Mouse (Mus musculus): ENCODE results near the gene Cadps. TPM values are rescaled to one million over a fixed set of nuclear protein-coding genes. Genes with fewer than 3 reads are reported as not detected.

Gene Cadps
- polyA plus RNA-seq, 1 experiment from 2014 or later, result 0.62 TPM

DNA sequence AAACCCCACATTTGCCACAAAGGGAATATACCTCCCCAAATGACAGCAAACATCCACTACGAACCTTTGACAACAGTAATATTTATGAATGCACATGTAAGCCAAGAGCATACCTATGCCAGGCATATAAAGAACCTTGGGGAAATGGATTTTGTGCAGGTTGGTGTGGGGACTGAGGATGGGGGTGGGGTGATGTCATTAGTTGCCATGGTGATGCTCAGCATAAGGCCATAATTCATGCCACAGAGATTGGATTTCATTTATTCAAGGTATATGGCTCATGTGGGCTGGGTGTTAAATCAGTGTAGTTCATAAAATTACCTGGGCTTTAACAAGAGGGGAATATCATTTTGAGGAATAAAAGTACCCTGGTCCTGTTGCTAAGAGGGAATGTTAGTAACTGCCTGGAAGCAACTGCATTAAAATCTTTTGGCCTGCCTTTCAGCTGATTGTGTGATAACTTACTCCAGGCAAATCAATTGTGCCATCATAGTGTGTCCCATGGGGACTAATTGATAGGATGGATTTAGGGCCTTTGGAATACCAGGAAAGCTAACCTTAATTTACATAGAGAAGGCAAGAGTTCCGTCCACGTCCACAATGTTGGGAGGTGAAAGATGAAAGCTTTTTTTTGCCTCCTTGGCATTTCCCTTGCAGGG is 263.2 kb downstream of the Cadps start:
- Histone ChIP-seq H3K4me3 (ENCODE audit: low read depth, low read length) (no peak overlapping the region), H3K4me1 (replicated peaks; ENCODE audit: control insufficient read depth, insufficient read depth, low read length) (no peaks in the 10 kb centered on the region), H3K4me2 (no peak overlapping the region), H3K27me3 (replicated peaks; ENCODE audit: control insufficient read depth, insufficient read depth, low read length) (no peaks in the 10 kb centered on the region), H3K27ac (ENCODE audit: low read depth, low read length) (no peak overlapping the region), H3K9ac (ENCODE audit: low read depth, low read length) (no peak overlapping the region), H3K9me3 (ENCODE audit: control insufficient read depth, low read length) (no peaks in the 10 kb centered on the region), H3K36me3 (ENCODE audit: control insufficient read depth, insufficient read depth, low read length) (no peaks in the 10 kb centered on the region)
- ATAC-seq (replicated peaks; ENCODE audit: low FRiP score) (no peak), DNase-seq (ENCODE audit: low spot score) (no peak)
- WGBS, result 77% methylated on average over 3 of the region's 3 CpGs

DNA sequence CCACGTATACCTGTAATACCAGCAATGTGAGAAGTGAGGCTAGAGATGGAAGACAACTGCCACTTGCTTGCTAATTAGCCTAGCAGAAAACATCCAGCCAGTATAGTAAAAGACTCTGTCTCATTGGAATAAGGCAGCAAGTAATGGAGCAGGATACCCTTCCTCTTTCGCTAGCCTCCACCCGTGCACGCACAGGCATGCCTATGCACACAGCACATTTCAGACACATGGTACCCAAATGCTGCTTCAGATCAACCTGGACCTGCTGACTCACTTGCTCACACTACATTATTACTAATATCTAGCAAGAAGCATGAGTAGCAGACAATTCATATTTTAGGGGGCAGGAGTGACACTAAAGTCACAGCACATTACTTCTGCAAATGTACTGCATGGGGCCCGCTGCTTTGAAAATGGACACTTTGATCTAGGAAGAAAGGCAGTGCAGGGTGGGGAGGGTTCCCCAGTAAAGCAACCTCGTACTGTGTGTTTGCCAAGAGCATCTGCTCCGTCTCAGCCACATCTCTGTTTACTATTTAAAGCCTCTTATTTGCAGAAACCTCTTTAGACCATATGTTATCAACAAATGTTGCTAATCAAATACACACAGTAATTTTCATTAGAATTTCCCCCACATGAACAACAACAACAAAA is 263.8 kb downstream of the Cadps start:
- DNase-seq (ENCODE audit: low spot score), result no peak
- WGBS, result 75% methylated on average over 7 of the region's 7 CpGs
- ATAC-seq (replicated peaks; ENCODE audit: low FRiP score), result no peak
- H3K9me3 ChIP-seq (ENCODE audit: control insufficient read depth, low read length), result no peaks in the 10 kb centered on the region
- no peaks in the 10 kb centered on the region for H3K36me3 ChIP-seq (ENCODE audit: control insufficient read depth, insufficient read depth, low read length)
- H3K4me1 ChIP-seq (replicated peaks; ENCODE audit: control insufficient read depth, insufficient read depth, low read length), result no peaks in the 10 kb centered on the region
- H3K9ac ChIP-seq (ENCODE audit: low read depth, low read length), result no peak overlapping the region
- H3K27me3 ChIP-seq (replicated peaks; ENCODE audit: control insufficient read depth, insufficient read depth, low read length), result no peaks in the 10 kb centered on the region
- H3K27ac ChIP-seq (ENCODE audit: low read depth, low read length), result no peak overlapping the region
- no peak overlapping the region for H3K4me3 ChIP-seq (ENCODE audit: low read depth, low read length)
- H3K4me2 ChIP-seq, result no peak overlapping the region

DNA sequence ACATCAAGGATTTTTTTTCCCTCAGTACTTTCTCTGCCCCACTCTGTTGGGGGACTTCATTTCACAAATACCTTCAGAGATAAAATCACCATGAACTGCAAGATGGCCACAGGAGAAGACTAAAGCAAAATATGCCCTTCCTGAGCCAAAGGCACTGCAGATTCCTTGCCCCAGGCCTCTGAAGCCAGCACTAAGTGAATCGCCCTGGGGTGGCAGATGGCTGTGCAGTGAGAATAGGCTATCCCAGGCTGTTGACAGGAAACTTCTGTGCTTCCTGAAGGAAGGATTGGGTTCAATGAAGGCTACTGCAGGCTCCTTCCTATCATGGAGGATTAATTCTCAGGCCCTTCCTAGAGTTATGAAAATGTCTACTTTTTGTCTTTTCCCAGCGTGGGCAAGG is 268.4 kb downstream of the Cadps start:
- WGBS, result 57% methylated on average over 2 of the region's 2 CpGs
- Histone ChIP-seq H3K4me2 (no peak overlapping the region), H3K9me3 (ENCODE audit: control insufficient read depth, low read length) (no peaks in the 10 kb centered on the region), H3K4me3 (ENCODE audit: low read depth, low read length) (no peak overlapping the region), H3K36me3 (ENCODE audit: control insufficient read depth, insufficient read depth, low read length) (no peaks in the 10 kb centered on the region), H3K9ac (ENCODE audit: low read depth, low read length) (no peak overlapping the region), H3K4me1 (replicated peaks; ENCODE audit: control insufficient read depth, insufficient read depth, low read length) (no peaks in the 10 kb centered on the region), H3K27ac (ENCODE audit: low read depth, low read length) (no peak overlapping the region), H3K27me3 (replicated peaks; ENCODE audit: control insufficient read depth, insufficient read depth, low read length) (no peaks in the 10 kb centered on the region)
- ATAC-seq (replicated peaks; ENCODE audit: low FRiP score), result no peak
- no peak for DNase-seq (ENCODE audit: low spot score)

DNA sequence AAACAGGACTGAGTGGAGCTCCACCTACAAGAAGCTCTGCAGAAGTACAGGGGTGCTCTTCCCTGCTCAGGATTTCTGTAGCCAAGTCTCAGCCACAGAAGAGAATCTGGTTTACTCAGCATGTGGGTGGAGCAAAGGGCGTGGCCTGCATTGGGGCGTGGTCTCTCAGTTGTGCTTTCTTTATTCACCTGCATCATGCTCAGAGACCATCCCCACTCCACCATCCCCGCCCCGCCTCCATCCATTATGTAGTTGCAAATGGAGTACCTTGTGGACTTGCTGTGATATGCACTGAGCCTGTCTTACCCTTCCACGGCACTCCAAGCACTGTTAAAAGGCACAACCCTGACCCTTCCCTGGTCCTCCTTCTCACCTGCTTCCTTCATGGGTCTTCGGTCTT is 271.5 kb downstream of the Cadps start:
- no peaks in the 10 kb centered on the region for H3K9me3 ChIP-seq (ENCODE audit: control insufficient read depth, low read length)
- no peaks in the 10 kb centered on the region for H3K27me3 ChIP-seq (replicated peaks; ENCODE audit: control insufficient read depth, insufficient read depth, low read length)
- 45% methylated on average over 6 of the region's 6 CpGs for WGBS
- ATAC-seq (replicated peaks; ENCODE audit: low FRiP score) (no peak), DNase-seq (ENCODE audit: low spot score) (no peak)
- no peak overlapping the region for H3K4me3 ChIP-seq (ENCODE audit: low read depth, low read length)
- H3K4me1 ChIP-seq (replicated peaks; ENCODE audit: control insufficient read depth, insufficient read depth, low read length), result no peaks in the 10 kb centered on the region
- no peak overlapping the region for H3K4me2 ChIP-seq
- no peak overlapping the region for H3K27ac ChIP-seq (ENCODE audit: low read depth, low read length)
- H3K36me3 ChIP-seq (ENCODE audit: control insufficient read depth, insufficient read depth, low read length), result no peaks in the 10 kb centered on the region
- H3K9ac ChIP-seq (ENCODE audit: low read depth, low read length), result no peak overlapping the region

DNA sequence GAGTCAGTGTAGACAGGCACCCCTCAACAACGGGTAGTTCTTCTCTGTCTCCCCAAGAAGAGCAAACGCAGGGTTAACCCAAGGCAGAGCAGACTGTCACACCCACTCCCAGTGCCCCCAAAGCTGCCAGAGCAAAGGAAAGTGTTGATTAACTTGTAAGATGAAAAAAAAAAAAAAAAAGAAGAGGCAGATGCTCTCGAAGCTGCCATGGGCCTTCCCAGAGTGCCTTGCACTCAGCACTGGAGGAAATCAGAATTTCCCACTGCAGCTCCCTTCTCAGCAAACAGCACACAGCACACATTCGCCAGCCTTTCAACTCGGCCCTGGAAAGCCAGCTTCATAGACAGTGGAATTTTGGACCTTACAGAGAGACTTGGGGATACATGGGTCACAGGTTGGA is 271.9 kb downstream of the Cadps start:
- Histone ChIP-seq H3K4me1 (replicated peaks; ENCODE audit: control insufficient read depth, insufficient read depth, low read length) (no peaks in the 10 kb centered on the region), H3K27ac (ENCODE audit: low read depth, low read length) (no peak overlapping the region), H3K4me2 (no peak overlapping the region), H3K4me3 (ENCODE audit: low read depth, low read length) (no peak overlapping the region), H3K27me3 (replicated peaks; ENCODE audit: control insufficient read depth, insufficient read depth, low read length) (no peaks in the 10 kb centered on the region), H3K36me3 (ENCODE audit: control insufficient read depth, insufficient read depth, low read length) (no peaks in the 10 kb centered on the region), H3K9ac (ENCODE audit: low read depth, low read length) (no peak overlapping the region), H3K9me3 (ENCODE audit: control insufficient read depth, low read length) (no peaks in the 10 kb centered on the region)
- ATAC-seq (replicated peaks; ENCODE audit: low FRiP score), result no peak
- DNase-seq (ENCODE audit: low spot score), result no peak
- WGBS, result 45% methylated on average over 5 of the region's 5 CpGs

DNA sequence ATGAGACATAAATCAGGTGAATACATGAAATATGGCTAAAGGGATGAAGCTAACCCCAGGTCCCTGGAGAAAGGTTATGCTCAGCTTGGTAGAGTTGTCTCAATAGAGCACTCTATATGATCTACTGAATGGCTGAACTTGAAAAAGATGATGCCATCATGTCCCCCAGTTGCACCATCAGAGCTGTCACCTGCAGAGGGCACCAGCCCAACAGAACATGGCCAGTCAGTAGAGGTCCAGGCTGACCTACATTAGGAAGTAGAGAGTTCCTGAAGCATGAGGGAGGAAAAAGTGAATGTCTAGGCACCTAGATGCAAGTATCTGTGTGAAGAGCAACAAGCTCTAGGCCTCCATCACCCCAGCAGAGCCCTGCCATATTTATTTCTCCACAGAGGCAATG is 273.6 kb downstream of the Cadps start:
- no peak for ATAC-seq (replicated peaks; ENCODE audit: low FRiP score)

GRCm38 (mm10) chr14:12547496-12547895 is 275.4 kb downstream of the Cadps start:
- H3K27me3 ChIP-seq (replicated peaks; ENCODE audit: control insufficient read depth, insufficient read depth, low read length), result no peaks in the 10 kb centered on the region
- H3K36me3 ChIP-seq (ENCODE audit: control insufficient read depth, insufficient read depth, low read length), result no peaks in the 10 kb centered on the region
- DNase-seq (ENCODE audit: low spot score) (no peak), ATAC-seq (replicated peaks; ENCODE audit: low FRiP score) (no peak)
- 94% methylated on average over 4 of the region's 4 CpGs for WGBS
- no peak overlapping the region for H3K4me2 ChIP-seq
- no peaks in the 10 kb centered on the region for H3K9me3 ChIP-seq (ENCODE audit: control insufficient read depth, low read length)
- no peak overlapping the region for H3K9ac ChIP-seq (ENCODE audit: low read depth, low read length)
- no peaks in the 10 kb centered on the region for H3K4me1 ChIP-seq (replicated peaks; ENCODE audit: control insufficient read depth, insufficient read depth, low read length)
- no peak overlapping the region for H3K4me3 ChIP-seq (ENCODE audit: low read depth, low read length)
- H3K27ac ChIP-seq (ENCODE audit: low read depth, low read length), result no peak overlapping the region

More for the DNA sequence above, 273.6 kb downstream of the Cadps start:
- DNase-seq (ENCODE audit: low spot score), result no peak
- H3K4me2 ChIP-seq, result no peak overlapping the region
- H3K4me1 ChIP-seq (replicated peaks; ENCODE audit: control insufficient read depth, insufficient read depth, low read length), result no peaks in the 10 kb centered on the region
- H3K9me3 ChIP-seq (ENCODE audit: control insufficient read depth, low read length), result no peaks in the 10 kb centered on the region
- H3K27ac ChIP-seq (ENCODE audit: low read depth, low read length), result no peak overlapping the region
- H3K4me3 ChIP-seq (ENCODE audit: low read depth, low read length), result no peak overlapping the region
- no peaks in the 10 kb centered on the region for H3K36me3 ChIP-seq (ENCODE audit: control insufficient read depth, insufficient read depth, low read length)
- H3K27me3 ChIP-seq (replicated peaks; ENCODE audit: control insufficient read depth, insufficient read depth, low read length), result no peaks in the 10 kb centered on the region
- no peak overlapping the region for H3K9ac ChIP-seq (ENCODE audit: low read depth, low read length)

DNA sequence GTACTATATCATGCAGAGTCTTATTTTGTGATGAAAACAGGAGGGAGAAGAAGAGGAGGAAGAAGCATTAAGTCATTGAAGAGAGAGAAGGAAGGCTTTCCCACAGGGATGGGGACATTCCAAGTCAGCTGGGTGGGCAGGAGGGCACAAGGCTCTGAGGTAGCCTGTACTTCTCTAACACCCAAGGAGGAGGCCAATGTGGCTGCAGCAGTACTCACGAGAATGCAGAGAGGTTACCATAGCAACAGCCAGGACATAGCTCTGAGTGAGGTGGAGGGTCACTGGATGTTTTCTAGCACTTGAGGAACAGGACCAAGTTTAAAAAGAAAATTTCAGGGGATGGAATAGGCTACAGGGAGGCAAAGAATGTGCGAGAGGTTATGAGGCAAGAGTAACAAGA is 281.1 kb downstream of the Cadps start:
- H3K27ac ChIP-seq (ENCODE audit: low read depth, low read length), result no peak overlapping the region
- ATAC-seq (replicated peaks; ENCODE audit: low FRiP score), result no peak
- no peak overlapping the region for H3K4me2 ChIP-seq
- H3K9ac ChIP-seq (ENCODE audit: low read depth, low read length), result no peak overlapping the region
- H3K9me3 ChIP-seq (ENCODE audit: control insufficient read depth, low read length), result no peaks in the 10 kb centered on the region
- no peaks in the 10 kb centered on the region for H3K27me3 ChIP-seq (replicated peaks; ENCODE audit: control insufficient read depth, insufficient read depth, low read length)
- H3K36me3 ChIP-seq (ENCODE audit: control insufficient read depth, insufficient read depth, low read length), result no peaks in the 10 kb centered on the region
- DNase-seq (ENCODE audit: low spot score), result no peak
- 49% methylated on average over 2 of the region's 2 CpGs for WGBS
- H3K4me3 ChIP-seq (ENCODE audit: low read depth, low read length), result no peak overlapping the region
- no peaks in the 10 kb centered on the region for H3K4me1 ChIP-seq (replicated peaks; ENCODE audit: control insufficient read depth, insufficient read depth, low read length)

DNA sequence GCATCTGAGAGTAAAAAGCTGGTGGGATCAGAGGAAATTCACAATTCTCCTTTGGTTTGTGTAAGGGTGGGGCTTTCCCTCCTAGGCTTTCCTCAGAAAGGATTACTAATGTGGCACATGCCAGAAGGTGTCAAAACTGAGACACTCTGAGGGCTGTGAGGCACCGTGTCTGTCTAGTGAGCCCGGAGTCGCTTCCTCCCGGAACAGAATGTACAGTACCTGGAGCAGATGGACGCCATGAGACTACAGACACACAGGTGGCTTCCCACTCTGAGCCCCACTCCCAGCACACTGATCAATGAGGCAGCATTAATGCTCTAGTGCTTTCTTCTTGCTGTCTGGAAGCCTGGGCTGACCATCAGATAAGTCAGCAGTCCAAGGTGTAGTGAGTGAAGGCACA is 283.8 kb downstream of the Cadps start:
- DNase-seq (ENCODE audit: low spot score), result no peak
- no peaks in the 10 kb centered on the region for H3K27me3 ChIP-seq (replicated peaks; ENCODE audit: control insufficient read depth, insufficient read depth, low read length)
- H3K9me3 ChIP-seq (ENCODE audit: control insufficient read depth, low read length), result no peaks in the 10 kb centered on the region
- H3K4me2 ChIP-seq, result no peak overlapping the region
- no peak overlapping the region for H3K4me3 ChIP-seq (ENCODE audit: low read depth, low read length)
- H3K36me3 ChIP-seq (ENCODE audit: control insufficient read depth, insufficient read depth, low read length), result no peaks in the 10 kb centered on the region
- WGBS, result 80% methylated on average over 5 of the region's 5 CpGs
- no peak overlapping the region for H3K27ac ChIP-seq (ENCODE audit: low read depth, low read length)
- no peak for ATAC-seq (replicated peaks; ENCODE audit: low FRiP score)
- no peak overlapping the region for H3K9ac ChIP-seq (ENCODE audit: low read depth, low read length)
- no peaks in the 10 kb centered on the region for H3K4me1 ChIP-seq (replicated peaks; ENCODE audit: control insufficient read depth, insufficient read depth, low read length)
